Mouse (Mus musculus) hindlimb bud, embryonic 11.5 days (tissue): ENCODE measurements around the gene Slitrk1.

Experiments
- DNase-seq: peaks from one replicate; pipeline ENCODE4 v3.0.0-alpha.2; 2012; ENCODE audit warnings: low read depth, low spot score; ENCODE audit errors: extremely low spot score

Gene Slitrk1

GRCm38 (mm10) chr14:108913714-108914263, at the start of gene Slitrk1:
Gene Slitrk1, minus strand, starts transcription at chr14:108914158.
- no peak for DNase-seq

- DNase-seq: no peak
These were observed 21.8 kb upstream of the Slitrk1 start for GRCm38 (mm10) chr14:108935777-108936176.

- DNase-seq: no peak
These were observed 378 bp upstream of the Slitrk1 start for GRCm38 (mm10) chr14:108914336-108914735.

GRCm38 (mm10) chr14:108912876-108913490, 975 bp downstream of the Slitrk1 start:
- no peak for DNase-seq

GRCm38 (mm10) chr14:108912021-108912875, 1.7 kb downstream of the Slitrk1 start:
- no peak for DNase-seq

GRCm38 (mm10) chr14:108911138-108911841, 2.7 kb downstream of the Slitrk1 start:
- no peak for DNase-seq

- no peak for DNase-seq
These were observed 3.4 kb downstream of the Slitrk1 start for GRCm38 (mm10) chr14:108910449-108911137.

- DNase-seq: no peak
These were observed 4.5 kb downstream of the Slitrk1 start for GRCm38 (mm10) chr14:108909336-108909953.

- no peak for DNase-seq
These were observed 15.4 kb downstream of the Slitrk1 start for GRCm38 (mm10) chr14:108898601-108899000.

- no peak for DNase-seq
These were observed 18.5 kb downstream of the Slitrk1 start for GRCm38 (mm10) chr14:108895456-108895855.

- DNase-seq: no peak
These were observed 46.1 kb downstream of the Slitrk1 start for GRCm38 (mm10) chr14:108867816-108868215.

- DNase-seq: no peak
These were observed 49.3 kb downstream of the Slitrk1 start for GRCm38 (mm10) chr14:108864631-108865030.

- no peak for DNase-seq
These were observed 54.6 kb downstream of the Slitrk1 start for GRCm38 (mm10) chr14:108859310-108859709.
